Mouse (Mus musculus) cortical plate, adult 2 months (tissue): ENCODE results near the gene Kars.

Experiments used
- CTCF ChIP-seq: fragments of 200-500 bp; IDR thresholded peaks from 2 replicates; pipeline ENCODE4 v1.5.1; 2011; ENCODE audit warnings: mild to moderate bottlenecking, control low read depth, low read length; ENCODE audit not compliant: insufficient read depth; ENCODE audit errors: extremely low read depth
- POLR2A ChIP-seq: fragments of 200-500 bp; IDR thresholded peaks from 2 replicates; pipeline ENCODE4 v1.6.1; 2011; ENCODE audit warnings: mild to moderate bottlenecking, low read length, control low read depth; ENCODE audit not compliant: insufficient read depth; ENCODE audit errors: extremely low read depth

DNA sequence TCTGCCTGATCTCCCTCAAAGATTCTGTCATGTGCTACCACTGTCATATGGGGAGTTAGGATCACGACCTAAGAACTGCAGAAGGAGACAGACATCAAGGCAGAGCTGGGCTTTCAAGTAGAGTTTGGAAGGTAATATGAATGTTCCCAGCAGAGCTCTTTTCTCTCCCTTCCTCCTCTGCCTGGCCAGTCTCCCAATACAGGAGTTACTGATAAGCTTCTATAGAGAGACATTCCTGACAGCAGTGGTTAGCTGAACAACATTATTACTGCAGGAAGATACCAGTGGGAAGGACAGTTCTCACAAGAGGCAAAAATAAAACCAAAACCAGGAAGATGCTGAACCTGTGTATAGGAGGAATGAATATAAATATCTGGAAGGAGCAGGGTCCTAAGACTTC is 48.5 kb downstream of the Kars start:
- no peak for TF ChIP-seq CTCF
- no peak for TF ChIP-seq POLR2A
